Mouse (Mus musculus) MEL (cell line): ENCODE measurements around the gene Lima1. TPM values are rescaled to one million over a fixed set of nuclear protein-coding genes. Genes with fewer than 3 reads are reported as not detected.

Experiments
- DNase-seq: peaks from one replicate; pipeline ENCODE4 v3.0.0; 2011; ENCODE audit warnings: low read depth, low spot score
- H3K27ac ChIP-seq: 2 replicates; pipeline ENCODE4 v1.5.1; 2012; ENCODE audit warnings: low read depth, mild to moderate bottlenecking, control low read depth, low read length, moderate library complexity; ENCODE audit not compliant: control insufficient read depth
- H3K27me3 ChIP-seq, 2 experiments: fragments of 150-350 bp in 1 of 2; sonication (generic) in 1 of 2; 2 replicates each; pipeline ENCODE4 v1.6.1; 2012; ENCODE audit warnings: low read length in 2 of 2, mild to moderate bottlenecking in 2 of 2, improper control_type of control experiment in 1 of 2, moderate library complexity in 1 of 2; ENCODE audit not compliant: insufficient read depth in 2 of 2, control insufficient read depth in 1 of 2
- H3K36me3 ChIP-seq, 2 experiments: 2 replicates each; pipeline ENCODE4 v1.6.1; 2012 to 2014; ENCODE audit warnings: low read length in 2 of 2, improper control_type of control experiment in 1 of 2, inconsistent platforms in 1 of 2, mild to moderate bottlenecking in 1 of 2; ENCODE audit not compliant: insufficient read depth in 2 of 2, control insufficient read depth in 1 of 2
- H3K4me1 ChIP-seq, 2 experiments: fragments of 150-350 bp in 1 of 2; sonication (generic) in 1 of 2; 2 replicates each; pipeline ENCODE4 v1.6.1; 2012; ENCODE audit warnings: low read length in 2 of 2, improper control_type of control experiment in 1 of 2, mild to moderate bottlenecking in 1 of 2; ENCODE audit not compliant: insufficient read depth in 2 of 2, control insufficient read depth in 1 of 2
- H3K4me3 ChIP-seq, 2 experiments: fragments of 150-350 bp in 1 of 2; sonication (generic) in 1 of 2; 2 replicates each; pipeline ENCODE4 v1.5.1; 2012; ENCODE audit warnings: low read depth in 2 of 2, low read length in 2 of 2, mild to moderate bottlenecking in 2 of 2, moderate library complexity in 2 of 2, control low read depth in 1 of 2, improper control_type of control experiment in 1 of 2; ENCODE audit not compliant: control insufficient read depth in 1 of 2, insufficient read depth in 1 of 2
- H3K79me2 ChIP-seq: 2 replicates; pipeline ENCODE4 v1.6.1; 2012; ENCODE audit warnings: mild to moderate bottlenecking, low read length, moderate library complexity; ENCODE audit not compliant: control insufficient read depth, poor library complexity, insufficient read depth
- H3K9ac ChIP-seq: 2 replicates; pipeline ENCODE4 v1.6.1; 2012; ENCODE audit warnings: low read depth, mild to moderate bottlenecking, control low read depth, low read length, moderate library complexity; ENCODE audit not compliant: control insufficient read depth, poor library complexity, severe bottlenecking
- H3K9me3 ChIP-seq: fragments of 150-350 bp; sonication (generic); replicated peaks from 2 replicates; pipeline ENCODE4 v1.6.1; 2012; ENCODE audit warnings: mild to moderate bottlenecking, low read length, improper control_type of control experiment, moderate library complexity; ENCODE audit not compliant: insufficient read depth
- BHLHE40 ChIP-seq: IDR thresholded peaks from 2 replicates; pipeline ENCODE4 v1.6.1; 2012; ENCODE audit warnings: low read depth, mild to moderate bottlenecking, inconsistent platforms, low read length, improper control_type of control experiment, borderline replicate concordance
- CHD2 ChIP-seq: IDR thresholded peaks from 2 replicates; pipeline ENCODE4 v1.6.1; 2011; ENCODE audit warnings: low read length, improper control_type of control experiment
- E2F4 ChIP-seq: IDR thresholded peaks from 2 replicates; pipeline ENCODE4 v1.6.1; 2011; ENCODE audit warnings: low read depth, low read length, improper control_type of control experiment, borderline replicate concordance
- ELF1 ChIP-seq: IDR thresholded peaks from 2 replicates; pipeline ENCODE4 v1.6.1; 2014; ENCODE audit warnings: low read depth, mild to moderate bottlenecking, inconsistent platforms, low read length, improper control_type of control experiment, moderate library complexity
- JUND ChIP-seq: IDR thresholded peaks from 2 replicates; pipeline ENCODE4 v1.6.1; 2011; ENCODE audit warnings: low read depth, mild to moderate bottlenecking, improper control_type of control experiment, low read length
- KAT2A ChIP-seq: conservative IDR thresholded peaks from 2 replicates; pipeline ENCODE4 v1.6.1; 2012; ENCODE audit warnings: low read depth, low read length, improper control_type of control experiment, inconsistent platforms
- MAFK ChIP-seq: IDR thresholded peaks from 2 replicates; pipeline ENCODE4 v1.6.1; 2011; ENCODE audit warnings: low read depth, mild to moderate bottlenecking, low read length, improper control_type of control experiment, borderline replicate concordance
- MEF2A ChIP-seq: IDR thresholded peaks from 2 replicates; pipeline ENCODE4 v1.6.1; 2014; ENCODE audit warnings: low read depth, mild to moderate bottlenecking, inconsistent platforms, low read length, improper control_type of control experiment; ENCODE audit not compliant: poor library complexity, insufficient replicate concordance, severe bottlenecking; ENCODE audit errors: extremely low read depth
- MXI1 ChIP-seq: IDR thresholded peaks from 2 replicates; pipeline ENCODE4 v1.6.1; 2011; ENCODE audit warnings: mild to moderate bottlenecking, low read depth, low read length, improper control_type of control experiment
- MYC ChIP-seq: IDR thresholded peaks from 2 replicates; pipeline ENCODE4 v1.6.1; 2011; ENCODE audit warnings: low read depth, mild to moderate bottlenecking, low read length, improper control_type of control experiment, moderate library complexity
- POLR2A ChIP-seq, 2 experiments: IDR thresholded peaks; 2 replicates each; pipeline ENCODE4 v1.6.1; 2011 to 2012; ENCODE audit warnings: low read length in 2 of 2, mild to moderate bottlenecking in 2 of 2, control low read depth in 1 of 2, improper control_type of control experiment in 1 of 2, low read depth in 1 of 2, moderate library complexity in 1 of 2; ENCODE audit not compliant: control insufficient read depth in 1 of 2, insufficient read depth in 1 of 2, poor library complexity in 1 of 2
- POLR2AphosphoS5 ChIP-seq: IDR thresholded peaks from 2 replicates; pipeline ENCODE4 v1.6.1; 2012; ENCODE audit warnings: low read depth, borderline replicate concordance, mild to moderate bottlenecking, inconsistent platforms, low read length, moderate library complexity, mixed read lengths
- RAD21 ChIP-seq: IDR thresholded peaks from 2 replicates; pipeline ENCODE4 v1.6.1; 2011; ENCODE audit warnings: mild to moderate bottlenecking, low read depth, low read length, improper control_type of control experiment
- RCOR1 ChIP-seq: IDR thresholded peaks from 2 replicates; pipeline ENCODE4 v1.6.1; 2012; ENCODE audit warnings: low read depth, mild to moderate bottlenecking, inconsistent platforms, low read length, improper control_type of control experiment
- TBP ChIP-seq: IDR thresholded peaks from 2 replicates; pipeline ENCODE4 v1.8.0; 2011; ENCODE audit warnings: low read depth, low read length, improper control_type of control experiment
- TCF12 ChIP-seq: IDR thresholded peaks from 2 replicates; pipeline ENCODE4 v1.6.1; 2014; ENCODE audit warnings: low read depth, mild to moderate bottlenecking, inconsistent platforms, low read length, improper control_type of control experiment, moderate library complexity
- UBTF ChIP-seq: IDR thresholded peaks from 2 replicates; pipeline ENCODE4 v1.6.1; 2012; ENCODE audit warnings: low read depth, mild to moderate bottlenecking, inconsistent platforms, low read length, improper control_type of control experiment, moderate library complexity, borderline replicate concordance; ENCODE audit not compliant: insufficient read depth
- USF1 ChIP-seq: IDR thresholded peaks from 2 replicates; pipeline ENCODE4 v1.6.1; 2014; ENCODE audit warnings: low read depth, mild to moderate bottlenecking, inconsistent platforms, low read length, improper control_type of control experiment, moderate library complexity
- ZC3H11A ChIP-seq: IDR thresholded peaks from 2 replicates; pipeline ENCODE4 v1.6.1; 2012; ENCODE audit warnings: low read depth, mild to moderate bottlenecking, inconsistent platforms, low read length, improper control_type of control experiment
- ZKSCAN1 ChIP-seq: IDR thresholded peaks from 2 replicates; pipeline ENCODE4 v1.6.1; 2012; ENCODE audit warnings: low read depth, mild to moderate bottlenecking, inconsistent platforms, low read length, improper control_type of control experiment, moderate library complexity
- ZMIZ1 ChIP-seq: IDR thresholded peaks from 2 replicates; pipeline ENCODE4 v1.6.1; 2012; ENCODE audit warnings: low read depth, mild to moderate bottlenecking, inconsistent platforms, low read length, improper control_type of control experiment, moderate library complexity
- ZNF384 ChIP-seq: IDR thresholded peaks from 2 replicates; pipeline ENCODE4 v1.6.1; 2012; ENCODE audit warnings: low read depth, mild to moderate bottlenecking, inconsistent platforms, low read length, improper control_type of control experiment
- polyA plus RNA-seq, 2 experiments: library from polyadenylated mRNA; stranded (reverse) in 1 of 2; unstranded in 1 of 2; fragments of >175 nt in 1 of 2; fragments of >200 nt in 1 of 2; gene quantifications; 2 replicates each; pipeline versions ENCODE4 v1.2.1 to v1.2.4; 2012; ENCODE audit warnings: low replicate concordance in 2 of 2, low read depth in 1 of 2; ENCODE audit not compliant: insufficient read length in 2 of 2, insufficient read depth in 1 of 2, missing spikeins in 1 of 2
- total RNA-seq: library from RNA; depleted of rRNA; stranded (reverse); fragments of 300-350 nt; gene quantifications from 2 replicates; pipeline ENCODE4 v1.2.3, GENCODE M21; 2012

Lima1 gene
- total and polyA plus RNA-seq, 3 experiments: 1.1 to 7.9 TPM; not detected in 1

DNA sequence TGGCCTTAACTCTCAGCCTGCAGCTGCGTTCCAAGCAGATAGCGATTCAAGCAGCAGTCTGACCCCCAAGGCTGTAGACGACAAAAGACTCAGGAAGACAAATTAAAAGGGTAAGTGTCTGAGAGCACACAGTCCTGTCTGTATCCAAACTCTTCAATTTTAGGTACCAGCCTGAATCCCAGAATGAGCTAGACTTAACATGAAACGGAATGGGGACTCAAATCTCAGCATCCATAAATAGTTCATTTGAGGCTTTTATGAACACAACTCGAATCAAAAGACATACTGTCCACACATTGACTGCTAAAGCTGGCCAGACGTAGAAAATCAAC, 56.2 kb downstream of the Lima1 start:
- Histone ChIP-seq H3K27ac (no peak overlapping the region), H3K36me3 (no peaks in the 10 kb centered on the region), H3K4me3 (no peak overlapping the region; a peak in 1 of 4 replicates)

GRCm38 (mm10) chr15:99818321-99819108, 56.7 kb downstream of the Lima1 start:
- no peaks in the 10 kb centered on the region for H3K27me3 ChIP-seq
- no peak for TF ChIP-seq UBTF
- TF ChIP-seq, all 39 proteins: peak for 0
- Histone ChIP-seq H3K27ac (no peak overlapping the region), H3K79me2 (no peaks in the 10 kb centered on the region), H3K36me3 (no peaks in the 10 kb centered on the region), H3K9me3 (no peaks in the 10 kb centered on the region), H3K4me1 (0 out of 4 replicates have a peak, but pooled peaks cover 0 to 5% of the 10 kb centered on the region in 2 experiments), H3K9ac (no peak overlapping the region), H3K4me3 (no peak overlapping the region)
- no peak for DNase-seq

More for the DNA sequence above, 56.2 kb downstream of the Lima1 start:
- H3K27me3 ChIP-seq: no peaks in the 10 kb centered on the region
- no peaks in the 10 kb centered on the region for H3K9me3 ChIP-seq
- TF ChIP-seq TBP (no peak), CHD2 (no peak), BHLHE40 (no peak), MYC (no peak), USF1 (no peak), RCOR1 (no peak), MEF2A (no peak), RAD21 (no peak), JUND (no peak)
- TF ChIP-seq, all 39 proteins: peak for 0
- 0 out of 4 replicates have a peak, but pooled peaks cover 0 to 5% of the 10 kb centered on the region in 2 experiments for H3K4me1 ChIP-seq
- no peaks in the 10 kb centered on the region for H3K79me2 ChIP-seq
- no peak for DNase-seq
- no peak overlapping the region for H3K9ac ChIP-seq

GRCm38 (mm10) chr15:99817343-99818235, 57.7 kb downstream of the Lima1 start:
- H3K4me3 ChIP-seq: no peak overlapping the region
- H3K27me3 ChIP-seq: no peaks in the 10 kb centered on the region
- H3K27ac ChIP-seq: no peak overlapping the region
- H3K9me3 ChIP-seq: no peaks in the 10 kb centered on the region
- no peaks in the 10 kb centered on the region for H3K36me3 ChIP-seq
- no peak overlapping the region for H3K9ac ChIP-seq
- H3K79me2 ChIP-seq: no peaks in the 10 kb centered on the region
- DNase-seq: no peak
- 0 out of 4 replicates have a peak, but pooled peaks cover 0 to 5% of the 10 kb centered on the region in 2 experiments for H3K4me1 ChIP-seq
- TF ChIP-seq POLR2AphosphoS5: no peak
- TF ChIP-seq ZMIZ1: no peak
- TF ChIP-seq E2F4: no peak
- no peak for TF ChIP-seq MAFK
- no peak for TF ChIP-seq TCF12
- TF ChIP-seq TBP: no peak
- no peak for TF ChIP-seq ZC3H11A
- TF ChIP-seq ZNF384: no peak
- no peak for TF ChIP-seq KAT2A
- TF ChIP-seq JUND: no peak
- TF ChIP-seq ELF1: no peak
- TF ChIP-seq MXI1: no peak
- no peak for TF ChIP-seq ZKSCAN1
- no peak for TF ChIP-seq USF1
- no peak for TF ChIP-seq POLR2A (IDR thresholded peaks at IDR 0.05; ENCODE audit: control insufficient read depth in 1 of 2, insufficient read depth in 1 of 2, low read depth in 1 of 2, low read length in 2 of 2, poor library complexity in 1 of 2)
- TF ChIP-seq CHD2: no peak
